Mouse (Mus musculus) neural tube, embryonic 15.5 days (tissue): Measurements from ENCODE around the gene Tanc1. TPM values are rescaled to one million over a fixed set of nuclear protein-coding genes. Genes with fewer than 3 reads are reported as not detected.

ENCODE experiments used
- ATAC-seq: fragments of 200-750 bp; cut with Nextera tagmentation; 2 replicates; pipeline ENCODE4 v1.8.0; 2017; ENCODE audit warnings: mild to moderate bottlenecking, moderate TSS enrichment, moderate library complexity; ENCODE audit not compliant: low FRiP score
- H3K27ac ChIP-seq: fragments of 300-500 bp; sonication (generic); replicated peaks from 2 replicates; pipeline ENCODE4 v1.5.1; 2015; ENCODE audit warnings: mild to moderate bottlenecking, inconsistent platforms
- H3K27me3 ChIP-seq: fragments of 300-500 bp; sonication (generic); replicated peaks from 2 replicates; pipeline ENCODE4 v1.6.1; 2015; ENCODE audit warnings: inconsistent platforms
- H3K36me3 ChIP-seq: fragments of 300-500 bp; sonication (generic); 2 replicates; pipeline ENCODE4 v1.6.1; 2015; ENCODE audit warnings: inconsistent platforms
- H3K4me1 ChIP-seq: fragments of 300-500 bp; sonication (generic); 2 replicates; pipeline ENCODE4 v1.6.1; 2015; ENCODE audit warnings: inconsistent platforms
- H3K4me2 ChIP-seq: fragments of 300-500 bp; sonication (generic); 2 replicates; pipeline ENCODE4 v1.6.1; 2015; ENCODE audit warnings: inconsistent platforms, mild to moderate bottlenecking, moderate library complexity
- H3K4me3 ChIP-seq: fragments of 300-500 bp; sonication (generic); replicated peaks from 2 replicates; pipeline ENCODE4 v1.5.1; 2015; ENCODE audit warnings: mild to moderate bottlenecking, inconsistent platforms
- H3K9ac ChIP-seq: fragments of 300-500 bp; sonication (generic); replicated peaks from 2 replicates; pipeline ENCODE4 v1.6.1; 2015; ENCODE audit warnings: mild to moderate bottlenecking, inconsistent platforms
- H3K9me3 ChIP-seq: fragments of 300-500 bp; sonication (generic); replicated peaks from 2 replicates; pipeline ENCODE4 v1.6.1; 2016; ENCODE audit warnings: inconsistent platforms
- WGBS: fragments of 180-500 bp; shearing (Covaris S2); methylation state at CpG from one replicate; pipeline ENCODE4 v1.1.7; 2015; ENCODE audit warnings: mixed read lengths; 5-methylcytosine and 5-hydroxymethylcytosine counted together
- polyA plus RNA-seq: library from polyadenylated mRNA; unstranded; fragments of >200 nt; fragmentation: Nextera tagmentation; extraction: Ambion mirVana; gene quantifications from 2 replicates; pipeline ENCODE4 v1.2.1, GENCODE M21; 2015

Gene Tanc1
- polyA plus RNA-seq, 1 experiment from 2014 or later, result 8.5 TPM

DNA sequence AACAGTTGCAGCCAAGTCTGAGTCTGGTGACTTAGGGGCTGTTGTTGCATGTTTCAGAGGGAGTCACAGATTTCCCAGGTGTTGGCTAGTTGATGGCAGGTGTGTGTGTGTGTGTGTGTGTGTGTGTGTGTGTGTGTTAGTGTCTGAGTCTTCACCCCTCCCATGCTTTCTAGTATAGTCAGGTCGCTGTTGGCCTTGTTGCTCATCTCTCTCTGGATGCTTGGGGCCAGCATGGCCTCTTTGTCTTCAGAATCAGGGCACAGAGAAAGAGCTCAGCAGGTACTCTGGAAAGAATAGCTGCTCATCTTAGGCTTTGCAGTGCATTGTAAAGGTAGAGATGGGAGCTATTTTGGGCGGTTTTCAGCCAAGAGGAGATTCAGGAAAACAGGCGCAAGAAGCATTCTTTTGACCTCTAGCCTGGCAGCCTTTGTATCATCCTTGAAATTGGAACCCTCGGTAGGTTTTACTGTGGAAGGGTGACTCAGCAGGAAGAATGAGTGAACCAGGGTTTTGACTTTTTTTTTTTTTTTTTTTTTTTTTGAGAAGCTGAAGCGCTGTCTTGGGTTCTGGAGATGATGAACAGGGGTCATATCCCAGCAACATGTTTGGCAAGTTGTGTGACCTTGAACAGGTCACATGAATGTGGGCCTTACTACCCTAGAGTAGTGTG is 22.1 kb downstream of the Tanc1 start:
- Histone ChIP-seq H3K4me1 (no peaks in the 10 kb centered on the region), H3K4me3 (no peak overlapping the region), H3K27me3 (no peaks in the 10 kb centered on the region), H3K4me2 (no peak overlapping the region), H3K36me3 (no peaks in the 10 kb centered on the region), H3K9ac (no peak overlapping the region), H3K27ac (no peak overlapping the region), H3K9me3 (0 out of 2 replicates have a peak, but pooled peaks cover 3% of the 10 kb centered on the region)
- no peak for ATAC-seq
- WGBS, result 61% methylated on average over 5 of the region's 5 CpGs

DNA sequence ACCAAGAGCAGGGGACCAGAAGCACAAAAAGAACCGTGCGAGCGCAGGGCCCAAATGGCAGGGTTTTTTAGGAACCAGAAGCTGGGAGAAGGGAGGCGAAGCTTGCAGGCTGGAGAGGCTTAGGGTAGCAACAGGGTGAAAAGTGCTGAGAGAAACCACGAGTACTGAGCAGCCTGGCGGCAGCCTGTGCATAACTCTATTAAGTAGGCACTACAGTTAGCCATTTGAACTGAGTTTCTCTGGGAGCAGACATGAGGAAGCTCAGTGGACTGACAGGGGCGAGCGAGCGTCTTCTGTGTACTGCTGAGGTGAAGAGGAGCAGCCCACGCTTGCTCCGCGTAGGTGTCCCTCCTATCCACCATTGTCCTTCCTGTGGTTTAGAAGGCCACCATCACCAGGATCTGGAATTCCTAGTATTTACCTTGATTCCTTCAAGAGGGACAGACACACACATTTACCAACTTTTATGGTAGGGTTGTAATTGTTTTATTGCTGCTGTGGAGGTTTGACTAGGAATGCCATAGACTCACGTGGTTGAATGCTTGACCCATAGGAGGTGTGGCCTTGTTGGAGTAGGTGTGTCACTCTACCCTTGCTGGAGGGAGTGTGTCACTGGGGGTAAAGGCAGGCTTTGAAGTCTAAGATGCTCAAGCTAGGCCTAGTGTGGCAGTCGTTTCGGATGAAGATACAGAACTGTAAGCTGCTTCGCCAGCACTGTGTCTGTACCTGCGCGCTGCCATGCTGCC is 25.4 kb downstream of the Tanc1 start:
- ATAC-seq, result no peak

DNA sequence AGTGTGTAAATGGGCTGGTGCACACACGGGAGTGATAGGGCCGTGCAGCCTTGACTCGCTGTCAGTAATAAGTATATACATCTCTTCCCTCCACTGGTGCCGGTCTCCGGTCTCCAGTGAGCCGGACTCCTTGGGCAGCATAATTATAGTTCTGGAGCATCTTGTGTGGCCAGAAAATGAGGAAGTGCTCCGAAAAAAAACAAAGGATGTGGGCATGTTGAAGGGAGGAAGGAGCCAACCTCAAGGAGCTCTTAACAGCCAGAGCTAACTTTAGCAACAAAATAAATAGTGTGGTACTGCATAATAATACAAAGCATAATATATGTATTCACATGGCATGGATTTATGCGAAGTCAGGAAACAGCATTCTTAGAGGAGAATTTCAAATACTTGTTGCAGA is 30.9 kb downstream of the Tanc1 start:
- WGBS, result 84% methylated on average over 8 of the region's 8 CpGs
- H3K4me3 ChIP-seq, result no peak overlapping the region
- no peaks in the 10 kb centered on the region for H3K36me3 ChIP-seq
- no peak overlapping the region for H3K4me2 ChIP-seq
- H3K9ac ChIP-seq, result no peak overlapping the region
- no peak for ATAC-seq
- H3K27ac ChIP-seq, result no peak overlapping the region
- peaks cover 3% of the 10 kb centered on the region; the same call in 1 of the 2 replicates for H3K27me3 ChIP-seq
- peaks cover 17% of the 10 kb centered on the region for H3K4me1 ChIP-seq
- H3K9me3 ChIP-seq, result no peaks in the 10 kb centered on the region

More for the DNA sequence above, 25.4 kb downstream of the Tanc1 start:
- Histone ChIP-seq H3K4me2 (no peak overlapping the region), H3K9me3 (0 out of 2 replicates have a peak, but pooled peaks cover 3% of the 10 kb centered on the region), H3K9ac (no peak overlapping the region), H3K4me3 (no peak overlapping the region), H3K4me1 (no peaks in the 10 kb centered on the region), H3K27ac (no peak overlapping the region), H3K36me3 (no peaks in the 10 kb centered on the region), H3K27me3 (no peaks in the 10 kb centered on the region)
- 72% methylated on average over 18 of the region's 18 CpGs for WGBS

DNA sequence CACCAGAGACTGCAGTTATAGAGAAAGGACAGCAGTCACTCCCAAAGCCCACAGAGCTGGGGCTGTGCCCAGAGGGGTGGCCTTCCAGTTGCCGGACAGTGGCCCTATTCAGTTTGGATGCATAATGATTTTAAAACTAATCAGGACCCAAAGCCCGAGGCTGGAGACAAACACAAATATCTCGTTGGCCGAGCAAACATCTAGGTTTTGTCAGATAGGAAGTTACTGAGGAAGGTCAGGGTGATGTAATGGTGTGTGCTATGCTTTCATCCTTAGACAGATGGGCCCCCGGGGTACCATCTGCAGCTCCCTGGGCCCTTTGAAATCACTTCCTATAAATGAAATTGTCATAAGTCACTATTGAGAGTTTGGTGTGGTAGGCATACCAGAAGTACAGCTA is 33.0 kb downstream of the Tanc1 start:
- H3K36me3 ChIP-seq, result no peaks in the 10 kb centered on the region
- H3K27me3 ChIP-seq, result peaks cover 3% of the 10 kb centered on the region; the same call in 1 of the 2 replicates
- H3K4me1 ChIP-seq, result peaks cover 32% of the 10 kb centered on the region
- H3K9me3 ChIP-seq, result no peaks in the 10 kb centered on the region
- H3K4me2 ChIP-seq, result no peak overlapping the region
- no peak overlapping the region for H3K9ac ChIP-seq
- WGBS, result 34% methylated on average over 5 of the region's 5 CpGs
- H3K27ac ChIP-seq, result peak overlapping the region; percentile 19; the same call in 1 of the 2 replicates
- H3K4me3 ChIP-seq, result no peak overlapping the region
- ATAC-seq, result no peak

DNA sequence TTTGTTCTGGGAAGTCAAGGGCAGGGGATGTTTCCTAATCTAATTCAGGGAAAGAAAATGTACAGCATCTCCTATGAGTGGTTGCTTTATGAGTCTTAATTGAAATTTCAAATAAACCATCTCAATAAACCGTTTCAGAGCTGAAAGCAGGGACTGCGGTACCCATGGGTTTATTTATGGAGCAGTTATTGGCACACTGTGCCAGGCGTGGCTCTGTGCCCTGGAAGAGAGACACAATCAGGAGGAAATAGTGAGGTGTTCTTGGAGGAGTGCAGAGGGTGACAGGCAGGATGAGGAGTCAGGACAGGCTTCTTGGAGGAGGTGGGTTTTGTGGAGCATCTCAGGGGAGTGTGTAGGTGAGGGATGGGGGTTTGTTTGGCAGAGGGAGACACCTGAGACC is 33.7 kb downstream of the Tanc1 start:
- Histone ChIP-seq H3K27me3 (peaks cover 3% of the 10 kb centered on the region; the same call in 1 of the 2 replicates), H3K4me1 (peaks cover 32% of the 10 kb centered on the region), H3K4me3 (no peak overlapping the region), H3K4me2 (no peak overlapping the region), H3K9me3 (no peaks in the 10 kb centered on the region), H3K27ac (no peak overlapping the region), H3K9ac (no peak overlapping the region), H3K36me3 (no peaks in the 10 kb centered on the region)
- 11% methylated on average over 3 of the region's 3 CpGs for WGBS
- ATAC-seq, result no peak

DNA sequence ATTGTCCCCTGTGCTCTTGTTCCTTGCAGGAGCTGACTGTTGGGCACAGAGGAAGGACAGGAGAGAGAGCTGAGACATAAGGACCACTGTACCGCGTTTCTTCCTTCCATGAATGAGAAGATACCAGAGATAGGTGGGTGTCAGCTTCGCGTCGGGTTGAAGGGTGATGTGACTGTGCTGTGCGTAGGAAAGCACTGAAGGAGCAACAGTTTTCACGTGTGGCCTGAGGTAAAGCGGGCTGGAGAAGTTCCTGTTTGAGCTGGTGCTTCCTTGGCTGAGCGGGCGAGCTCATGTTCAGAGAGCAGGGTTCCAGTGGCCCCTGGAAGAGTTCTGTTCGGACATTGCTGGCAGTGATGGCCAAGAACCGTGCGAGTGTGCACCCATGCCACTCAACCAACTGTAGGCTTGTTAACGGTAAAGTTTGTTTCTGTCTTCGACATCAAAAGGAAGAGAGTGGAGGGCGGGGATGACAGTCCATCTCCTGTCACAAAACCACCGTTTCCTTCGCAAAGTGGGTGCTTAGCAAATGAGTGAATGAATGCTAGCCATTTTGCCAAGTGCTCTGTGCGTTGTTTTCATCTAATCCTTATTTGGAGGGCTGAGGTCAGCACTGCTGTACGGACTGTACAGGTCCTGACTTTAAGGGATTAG is 35.0 kb downstream of the Tanc1 start:
- WGBS, result 82% methylated on average over 20 of the region's 20 CpGs
- Histone ChIP-seq H3K9ac (no peak overlapping the region), H3K4me3 (no peak overlapping the region), H3K36me3 (no peaks in the 10 kb centered on the region), H3K27ac (no peak overlapping the region), H3K4me2 (no peak overlapping the region), H3K4me1 (peaks cover 32% of the 10 kb centered on the region), H3K27me3 (peaks cover 3% of the 10 kb centered on the region; the same call in 1 of the 2 replicates), H3K9me3 (no peaks in the 10 kb centered on the region)
- no peak for ATAC-seq

DNA sequence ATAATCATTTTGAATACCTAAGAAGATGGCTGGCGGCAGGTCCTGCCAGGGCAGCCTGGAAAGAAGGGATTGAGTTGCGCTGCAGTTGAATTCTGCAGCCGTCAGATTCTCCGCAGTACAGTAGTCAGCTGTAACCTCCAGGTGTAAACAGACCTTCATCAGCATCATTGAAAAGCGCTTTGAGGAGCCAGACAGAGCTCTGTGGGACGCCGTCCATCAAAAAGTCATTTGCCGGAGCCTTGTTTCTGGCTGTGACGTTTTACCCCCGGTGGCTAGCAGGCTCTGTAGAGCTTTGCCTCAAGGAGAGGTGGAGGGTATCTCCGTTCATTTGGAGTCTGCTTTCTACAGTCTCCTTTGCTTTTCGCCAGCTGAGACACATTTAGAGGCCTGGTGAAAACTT is 36.6 kb downstream of the Tanc1 start:
- WGBS, result 19% methylated on average over 12 of the region's 12 CpGs
- peaks cover 3% of the 10 kb centered on the region; the same call in 1 of the 2 replicates for H3K27me3 ChIP-seq
- H3K36me3 ChIP-seq, result no peaks in the 10 kb centered on the region
- peaks cover 37% of the 10 kb centered on the region for H3K4me1 ChIP-seq
- no peak overlapping the region for H3K9ac ChIP-seq
- no peak overlapping the region for H3K27ac ChIP-seq
- ATAC-seq, result no peak
- H3K4me3 ChIP-seq, result no peak overlapping the region
- peak overlapping the region; percentile 9; the same call in 1 of the 2 replicates for H3K4me2 ChIP-seq
- no peaks in the 10 kb centered on the region for H3K9me3 ChIP-seq

DNA sequence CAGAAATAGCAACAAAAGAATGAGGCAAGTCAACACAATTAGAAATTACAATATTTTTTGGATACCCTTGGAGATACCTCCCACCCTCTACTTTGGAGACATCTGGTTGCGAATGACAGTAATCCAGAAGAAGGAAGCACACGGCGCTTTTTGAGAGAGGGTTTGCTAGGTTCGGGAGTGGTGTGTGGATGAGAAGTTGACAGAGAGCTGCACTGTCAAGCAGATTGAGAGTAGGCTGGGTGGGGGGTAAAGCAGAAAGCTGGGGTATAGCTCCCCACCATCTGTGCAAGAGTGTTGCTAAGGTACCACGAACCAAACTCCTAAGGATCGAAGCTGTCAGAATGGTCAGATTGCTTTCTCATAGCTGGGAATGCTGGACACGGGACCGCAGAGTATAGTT is 40.0 kb downstream of the Tanc1 start:
- 94% methylated on average over 8 of the region's 8 CpGs for WGBS
- H3K27me3 ChIP-seq, result peaks cover 3% of the 10 kb centered on the region; the same call in 1 of the 2 replicates
- no peak overlapping the region for H3K27ac ChIP-seq
- no peak overlapping the region for H3K9ac ChIP-seq
- ATAC-seq, result no peak
- H3K4me2 ChIP-seq, result no peak overlapping the region
- no peak overlapping the region for H3K4me3 ChIP-seq
- H3K4me1 ChIP-seq, result peaks cover 34% of the 10 kb centered on the region
- no peaks in the 10 kb centered on the region for H3K9me3 ChIP-seq
- H3K36me3 ChIP-seq, result no peaks in the 10 kb centered on the region

DNA sequence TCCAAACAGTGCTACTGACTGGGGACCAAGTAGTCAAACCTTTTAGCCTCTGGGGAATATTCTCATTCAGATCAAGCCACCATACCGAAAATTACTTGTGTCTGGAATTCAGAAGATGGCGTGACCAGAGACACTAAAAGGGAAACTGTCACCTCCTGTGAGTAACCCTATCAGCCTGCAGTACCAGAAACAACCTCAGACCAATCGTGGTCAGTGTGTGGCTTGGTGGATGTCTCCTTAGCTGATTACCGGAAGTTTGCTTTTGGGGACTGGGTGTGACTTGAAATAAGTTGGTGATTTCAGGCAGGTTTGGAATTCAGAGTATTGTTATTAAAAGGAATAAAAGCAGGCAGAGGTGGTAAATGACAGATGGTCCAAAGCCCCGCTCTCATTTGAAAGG is 40.9 kb downstream of the Tanc1 start:
- H3K4me3 ChIP-seq, result no peak overlapping the region
- H3K36me3 ChIP-seq, result no peaks in the 10 kb centered on the region
- H3K27ac ChIP-seq, result no peak overlapping the region
- WGBS, result 71% methylated on average over 5 of the region's 5 CpGs
- no peaks in the 10 kb centered on the region for H3K27me3 ChIP-seq
- no peak overlapping the region for H3K4me2 ChIP-seq
- no peak for ATAC-seq
- H3K4me1 ChIP-seq, result peaks cover 32% of the 10 kb centered on the region
- H3K9me3 ChIP-seq, result no peaks in the 10 kb centered on the region
- no peak overlapping the region for H3K9ac ChIP-seq

DNA sequence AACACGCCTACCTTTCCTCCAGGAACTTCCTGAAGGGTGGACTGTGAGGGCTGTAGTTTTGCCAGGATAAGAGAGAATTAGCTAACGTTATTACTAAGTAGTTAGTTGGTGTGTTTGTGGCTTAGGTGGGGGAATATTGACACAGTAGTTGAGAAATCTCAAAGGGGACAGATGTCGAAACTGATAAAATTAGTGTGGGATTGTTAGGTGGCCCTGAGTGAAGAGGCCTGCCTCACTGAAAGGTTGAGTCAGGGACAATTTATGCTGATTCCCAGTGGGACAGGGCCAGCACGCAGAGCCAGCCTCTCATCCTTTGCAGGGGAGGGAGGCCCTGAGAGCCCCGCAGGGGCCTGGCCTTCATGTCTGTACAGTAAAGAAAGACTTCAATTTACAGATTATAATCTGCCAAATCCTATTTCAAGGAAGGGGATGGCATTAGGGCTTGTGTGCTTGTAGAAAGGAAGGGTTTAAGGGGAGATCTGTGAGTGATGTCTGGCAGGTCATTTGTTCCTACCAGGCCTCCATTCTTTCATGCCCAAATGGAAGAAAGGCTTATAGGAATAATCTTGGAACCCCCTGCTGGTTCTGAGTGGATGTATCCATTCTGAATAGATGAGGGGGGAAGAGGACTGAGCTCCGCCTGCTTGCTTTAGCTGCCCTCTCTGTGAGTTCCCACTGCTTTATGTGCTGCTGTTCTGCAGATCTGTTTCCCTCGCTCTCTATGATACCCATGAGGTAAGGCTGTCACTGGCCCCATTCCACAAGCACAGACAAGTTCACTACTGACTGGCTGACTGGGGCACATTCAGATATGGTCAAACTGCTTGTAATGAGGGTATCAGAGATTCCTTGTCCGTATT is 41.7 kb downstream of the Tanc1 start:
- peaks cover 24% of the 10 kb centered on the region for H3K4me1 ChIP-seq
- 0 out of 2 replicates have a peak, but pooled peaks have one; percentile 26 for ATAC-seq
- no peak overlapping the region for H3K9ac ChIP-seq
- H3K4me3 ChIP-seq, result no peak overlapping the region
- peak overlapping the region; percentile 28; the same call in 1 of the 2 replicates for H3K27ac ChIP-seq
- H3K36me3 ChIP-seq, result no peaks in the 10 kb centered on the region
- no peaks in the 10 kb centered on the region for H3K9me3 ChIP-seq
- H3K27me3 ChIP-seq, result no peaks in the 10 kb centered on the region
- H3K4me2 ChIP-seq, result no peak overlapping the region
- WGBS, result 35% methylated on average over 8 of the region's 8 CpGs

DNA sequence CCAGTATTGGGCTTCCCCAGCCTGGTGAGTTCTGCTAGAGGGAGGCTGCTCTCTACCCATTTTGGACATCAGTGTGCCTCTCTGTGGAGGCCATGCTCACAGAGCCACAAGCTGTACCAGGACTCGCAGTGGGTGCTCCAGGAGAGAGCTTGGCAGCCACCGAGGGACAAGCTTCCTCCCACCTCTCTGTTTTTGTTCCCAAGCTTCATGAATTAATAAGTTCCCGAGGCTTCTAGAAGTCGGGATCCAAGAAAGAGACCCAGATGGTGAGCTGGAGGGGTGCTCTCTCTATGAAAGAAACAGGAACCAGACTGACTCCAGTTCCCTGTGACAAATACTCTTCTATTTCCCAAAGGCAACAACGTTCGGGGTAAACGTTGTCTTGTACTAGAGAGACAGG is 43.6 kb downstream of the Tanc1 start:
- H3K9ac ChIP-seq, result no peak overlapping the region
- H3K4me3 ChIP-seq, result no peak overlapping the region
- no peak overlapping the region for H3K27ac ChIP-seq
- H3K4me2 ChIP-seq, result no peak overlapping the region
- H3K27me3 ChIP-seq, result no peaks in the 10 kb centered on the region
- peaks cover 19% of the 10 kb centered on the region for H3K4me1 ChIP-seq
- 44% methylated on average over 7 of the region's 7 CpGs for WGBS
- ATAC-seq, result no peak
- no peaks in the 10 kb centered on the region for H3K36me3 ChIP-seq
- H3K9me3 ChIP-seq, result no peaks in the 10 kb centered on the region
